Mouse (Mus musculus) frontal cortex, postnatal 36 days (tissue): ENCODE measurements around the gene Fbln5.

Experiments
- DNase-seq, 2 experiments: peaks; one replicate each; pipeline ENCODE4 v3.0.0; 2022; ENCODE audit warnings: low spot score in 2 of 2

Gene Fbln5

DNA sequence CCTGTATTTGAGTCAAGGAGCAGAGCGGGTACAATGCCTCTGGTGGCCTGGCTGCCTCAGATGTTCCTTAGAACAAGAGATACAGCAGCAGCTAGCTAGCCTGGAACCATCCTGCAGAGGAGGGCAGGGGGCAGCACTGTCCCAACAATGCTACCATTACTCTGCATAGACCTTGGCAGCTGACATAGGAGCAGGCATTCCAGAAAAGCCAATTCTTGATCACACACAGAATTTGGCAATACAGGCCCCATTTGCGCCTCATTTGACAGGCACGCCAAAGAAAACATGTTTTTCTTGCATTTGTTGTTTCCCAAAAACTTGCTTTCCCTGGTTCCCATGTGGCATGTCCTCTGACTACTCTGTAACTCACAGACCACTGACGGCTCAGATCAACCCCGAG is 56.8 kb downstream of the Fbln5 start:
- DNase-seq, result no peak

GRCm38 (mm10) chr12:101759440-101760045 is 59.3 kb downstream of the Fbln5 start:
- no peak for DNase-seq

GRCm38 (mm10) chr12:101758698-101759097 is 60.2 kb downstream of the Fbln5 start:
- no peak for DNase-seq

DNA sequence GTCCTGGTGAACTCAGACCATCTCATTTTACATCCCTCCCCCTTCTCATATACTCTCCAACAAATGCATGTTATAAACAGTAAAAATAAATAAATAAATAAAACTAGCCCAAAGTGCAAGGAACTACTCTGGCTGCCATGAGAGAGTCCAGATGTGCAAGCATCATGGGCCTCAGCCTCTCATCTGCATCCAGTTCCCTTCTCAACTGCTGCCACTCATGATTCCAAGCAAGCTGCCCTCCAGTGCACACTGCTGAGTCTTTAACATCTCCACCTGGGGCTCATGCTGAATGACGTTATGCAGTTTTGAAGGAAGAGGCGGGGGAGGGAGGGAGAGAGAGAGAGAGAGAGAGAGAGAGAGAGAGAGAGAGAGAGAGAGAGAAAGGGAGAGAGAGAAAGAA is 76.5 kb downstream of the Fbln5 start:
- no peak for DNase-seq

DNA sequence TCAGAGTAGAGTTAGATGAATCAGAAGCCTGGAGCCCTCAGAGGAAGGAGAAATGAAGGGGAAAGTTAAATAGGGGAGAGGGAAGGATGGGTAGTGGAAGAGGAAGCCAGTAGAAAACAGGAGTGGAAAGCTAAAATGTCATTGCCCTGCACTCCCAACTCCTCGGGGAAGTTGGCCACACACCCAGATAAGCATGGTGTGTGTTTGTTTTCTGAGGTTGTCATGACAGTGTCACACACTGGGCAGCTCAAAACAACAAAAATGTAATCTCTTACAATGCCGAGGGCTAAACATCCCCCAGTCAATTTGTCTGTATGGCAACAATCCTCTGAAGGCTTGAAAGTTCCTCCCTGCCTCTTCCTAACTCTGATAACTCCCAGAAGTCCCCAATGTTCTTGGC is 78.4 kb downstream of the Fbln5 start:
- no peak for DNase-seq

DNA sequence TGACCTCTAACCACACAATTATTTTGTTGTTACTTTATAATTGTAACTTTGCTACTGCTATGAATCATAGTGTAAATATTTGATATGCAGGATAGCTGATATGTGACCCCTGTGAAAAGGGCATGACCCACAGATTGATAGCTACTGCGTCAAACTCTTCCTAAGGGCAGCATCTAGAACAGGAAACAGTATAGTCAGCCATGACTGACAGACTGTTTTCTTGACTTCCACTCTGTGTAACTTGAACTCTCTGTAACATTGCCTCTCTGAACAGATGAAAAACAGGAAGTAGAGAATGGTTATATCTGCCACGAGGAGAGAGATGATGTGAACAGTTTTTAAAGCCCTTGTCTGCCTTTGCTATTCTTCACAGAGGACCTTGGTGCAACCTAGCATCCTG is 78.8 kb downstream of the Fbln5 start:
- DNase-seq, result no peak

DNA sequence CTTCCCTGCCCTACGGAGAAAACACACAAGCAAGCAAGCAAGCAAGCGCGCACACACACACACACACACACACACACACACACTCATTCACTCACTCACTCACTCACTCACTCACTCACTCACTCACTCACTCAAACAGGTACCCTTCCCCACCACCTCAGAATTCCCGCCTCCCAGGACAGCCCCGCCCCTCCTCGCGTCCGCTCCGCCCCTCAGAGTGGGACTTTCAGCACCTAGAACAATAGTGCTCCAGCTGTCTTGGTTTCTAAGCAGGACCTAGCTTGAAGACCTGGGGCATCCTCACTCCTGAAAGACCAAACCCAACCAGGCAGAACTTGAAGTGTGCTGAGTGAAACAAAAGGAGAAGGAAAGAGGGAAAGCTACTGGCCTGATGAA is 100.1 kb downstream of the Fbln5 start:
- DNase-seq, result no peak

GRCm38 (mm10) chr12:101718054-101718754 is 100.7 kb downstream of the Fbln5 start, which contains the start of gene Tc2n:
Gene Tc2n, minus strand, starts transcription at chr12:101718523.
- DNase-seq, result peak; percentile 1 to 3

DNA sequence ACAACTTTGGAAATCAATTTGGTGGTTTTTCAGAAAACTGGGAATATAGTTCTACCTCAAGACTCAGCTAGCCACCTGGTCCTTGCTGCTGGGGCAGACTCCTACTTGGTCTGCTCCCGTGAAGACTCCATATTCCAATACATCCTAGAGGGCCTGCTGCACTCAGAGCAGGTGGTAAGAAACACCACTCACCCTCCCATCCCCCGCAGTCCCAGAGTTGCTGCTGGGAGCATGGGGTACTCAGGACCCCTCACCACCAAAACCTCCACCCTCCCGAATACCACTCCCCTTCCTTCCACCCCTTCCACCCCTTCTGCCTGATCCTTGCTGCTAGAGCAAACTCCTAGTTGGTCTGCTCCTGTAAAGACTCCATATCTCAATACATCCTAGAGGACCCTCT is 119.7 kb downstream of the Fbln5 start:
- DNase-seq, result no peak
